Comparison of ENCODE assay signal across 8 mouse cellular contexts in genomic region chr1:131827787-131828258, GRCm38 (mm10). TPM values are rescaled to one million over a fixed set of nuclear protein-coding genes. Genes with fewer than 3 reads are reported as not detected.
A peak's percentile ranks its signal among the peaks of the same experiment; 100 is the strongest.
DNase-seq lines count a peak whose midpoint lies in the region; ATAC-seq lines count a peak whose summit lies in the region.

No protein-coding gene starts in this region.

- peak overlapping the region; percentile 68 for H3K4me2 ChIP-seq in hindbrain, embryonic 14.5 days (replicated peaks)

- peak; percentile 97 for DNase-seq in R1 (ENCODE audit: low read depth, low spot score)
- DNase-seq in cerebellum, postnatal 25 days: peak; percentile 98 to 99
- peak; percentile 85 to 90 for DNase-seq in frontal cortex, postnatal 25 days (ENCODE audit: low spot score in 2 of 2)
- peak; percentile 98 for DNase-seq in hindbrain, embryonic 14.5 days (ENCODE audit: low spot score)
- peak; percentile 93 to 95 for DNase-seq in layer of hippocampus, postnatal 36 days
- peak; percentile 95 for DNase-seq in lung, postnatal 36 days
- peak; percentile 98 for DNase-seq in retina, postnatal 1 day
- peak; percentile 93 to 96 for DNase-seq in urinary bladder, adult 18-20 months (ENCODE audit: low spot score in 2 of 2)

- H3K9ac ChIP-seq in hindbrain, embryonic 14.5 days: peak overlapping the region; percentile 76

- no peaks in the 10 kb centered on the region for H3K27me3 ChIP-seq in hindbrain, embryonic 14.5 days (ENCODE audit: control insufficient read depth, insufficient read depth, low read length)

- H3K36me3 ChIP-seq in hindbrain, embryonic 14.5 days (replicated peaks; ENCODE audit: control insufficient read depth, insufficient read depth): peaks cover 7% of the 10 kb centered on the region; the same call in 1 of the 2 replicates

- no peaks in the 10 kb centered on the region for H3K9me3 ChIP-seq in hindbrain, embryonic 14.5 days (ENCODE audit: control insufficient read depth, low read length)

- 0% methylated on average over 36 of the region's 36 CpGs for WGBS in hindbrain, embryonic 14.5 days

- peak; percentile 95 for ATAC-seq in hindbrain, embryonic 14.5 days (ENCODE audit: low FRiP score)

- H3K4me3 ChIP-seq in hindbrain, embryonic 14.5 days (replicated peaks; ENCODE audit: low read length): peak overlapping the region; percentile 64

- H3K27ac ChIP-seq in hindbrain, embryonic 14.5 days: peak overlapping the region; percentile 75

- peaks cover 23% of the 10 kb centered on the region for H3K4me1 ChIP-seq in hindbrain, embryonic 14.5 days (replicated peaks; ENCODE audit: control insufficient read depth, insufficient read depth, low read length)

RNA-seq across cellular contexts. Expression of gene Slc41a1, which starts 0.5 kb away (rescaled TPM):
- polyA plus RNA-seq in hindbrain, embryonic 14.5 days (2014; fragmentation: Nextera tagmentation; extraction: Ambion mirVana): 14.3 and 17.3 TPM in 2 replicates
- 10 to 100 TPM; 55.5 to 64.4 TPM for total RNA-seq in layer of hippocampus, postnatal 36 days (2021)

RNA-seq across cellular contexts. Expression of gene Pm20d1, which starts 30.6 kb away (rescaled TPM):
- polyA plus RNA-seq in hindbrain, embryonic 14.5 days (2014; fragmentation: Nextera tagmentation; extraction: Ambion mirVana): 0.50 and 0.71 TPM in 2 replicates
- 1 to 10 TPM; 1.8 to 2.2 TPM for total RNA-seq in layer of hippocampus, postnatal 36 days (2021)

RNA-seq across cellular contexts. Expression of gene Rab29, which starts 39.2 kb away (rescaled TPM):
- 6.9 and 7.0 TPM in 2 replicates for polyA plus RNA-seq in hindbrain, embryonic 14.5 days (2014; fragmentation: Nextera tagmentation; extraction: Ambion mirVana)
- total RNA-seq in layer of hippocampus, postnatal 36 days (2021): 10 to 100 TPM in 1 of 2 experiments, 1 to 10 TPM in 1; 9.9 to 10.7 TPM

Comparison
In these comparisons a context has a peak if more than half of its experiments do, and no peak if none do; other contexts are left out.
1. Peak in every context shown above with its lines: DNase-seq, ATAC-seq, H3K4me3 ChIP-seq and H3K27ac ChIP-seq.